Mouse (Mus musculus): Measurements from ENCODE around the gene Hgd. TPM values are rescaled to one million over a fixed set of nuclear protein-coding genes. Genes with fewer than 3 reads are reported as not detected.

Gene Hgd
- total and polyA plus RNA-seq, 2 experiments from 2014 or later, result 0.18 TPM; not detected in 1

DNA sequence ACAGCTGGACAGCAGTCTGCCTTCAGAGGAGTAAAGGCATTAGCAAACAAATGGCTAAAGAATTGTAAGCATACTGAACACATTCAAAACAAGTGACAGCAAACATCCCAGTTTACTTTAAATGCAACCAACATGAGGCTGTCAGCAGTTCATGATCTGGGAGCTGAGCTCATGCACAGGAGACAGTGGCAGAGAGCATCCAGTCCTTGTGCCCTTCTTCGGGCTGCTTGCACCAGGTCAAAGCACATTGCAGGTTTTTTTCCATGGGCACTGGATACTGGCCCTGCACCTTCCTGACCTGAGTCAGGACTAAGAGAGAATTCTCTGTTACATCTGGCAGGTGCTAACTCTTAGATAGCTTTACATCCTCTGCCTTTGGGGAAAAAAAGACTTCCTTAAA, 362 bp upstream of the Hgd start:
- TF ChIP-seq EP300 (IDR thresholded peaks at IDR 0.05; ENCODE audit: low read depth) (no peak), CTCF (IDR thresholded peaks at IDR 0.05; ENCODE audit: low read depth) (no peak)
- DNase-seq (ENCODE audit: low spot score) (no peak), ATAC-seq (ENCODE audit: insufficient read depth, low read depth) (no peak)
- no peaks in the 10 kb centered on the region for H3K27me3 ChIP-seq (ENCODE audit: control insufficient read depth, insufficient read depth, low read length)
- no peaks in the 10 kb centered on the region for H3K9me3 ChIP-seq (replicated peaks; ENCODE audit: control insufficient read depth, low read length)
- H3K4me2 ChIP-seq (ENCODE audit: low read depth, low read length), result no peak overlapping the region
- H3K4me3 ChIP-seq (ENCODE audit: low read depth, low read length), result no peak overlapping the region
- no peaks in the 10 kb centered on the region for H3K36me3 ChIP-seq (replicated peaks; ENCODE audit: control insufficient read depth, insufficient read depth, low read length)
- H3K27ac ChIP-seq (ENCODE audit: low read depth), result no peak overlapping the region
- WGBS, result 74% methylated on average over 1 of the region's 1 CpGs
- 0 out of 2 replicates have a peak, but pooled peaks cover 4% of the 10 kb centered on the region for H3K4me1 ChIP-seq (ENCODE audit: control insufficient read depth, insufficient read depth)
- H3K9ac ChIP-seq (replicated peaks; ENCODE audit: low read depth, low read length), result no peak overlapping the region

DNA sequence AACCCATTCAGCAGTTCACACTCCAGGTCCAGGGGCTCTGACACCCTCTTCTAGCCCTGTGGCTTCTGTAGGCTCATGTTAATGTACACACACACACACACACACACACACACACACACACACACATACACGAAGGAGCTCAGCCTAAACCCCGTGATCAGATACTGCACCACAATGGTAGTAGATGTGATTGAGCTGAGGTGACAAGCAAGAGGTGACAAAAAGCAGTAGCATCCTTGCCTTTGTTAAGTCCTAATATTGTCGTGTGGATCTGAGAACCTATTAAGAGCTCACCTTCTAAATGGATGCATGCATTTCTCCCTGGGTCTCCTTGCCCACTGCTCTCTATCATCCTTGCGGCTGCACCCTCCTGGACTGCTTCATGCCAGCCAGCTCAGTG, 698 bp downstream of the Hgd start:
- ATAC-seq (ENCODE audit: insufficient read depth, low read depth), result no peak
- no peak overlapping the region for H3K27ac ChIP-seq (ENCODE audit: low read depth)

DNA sequence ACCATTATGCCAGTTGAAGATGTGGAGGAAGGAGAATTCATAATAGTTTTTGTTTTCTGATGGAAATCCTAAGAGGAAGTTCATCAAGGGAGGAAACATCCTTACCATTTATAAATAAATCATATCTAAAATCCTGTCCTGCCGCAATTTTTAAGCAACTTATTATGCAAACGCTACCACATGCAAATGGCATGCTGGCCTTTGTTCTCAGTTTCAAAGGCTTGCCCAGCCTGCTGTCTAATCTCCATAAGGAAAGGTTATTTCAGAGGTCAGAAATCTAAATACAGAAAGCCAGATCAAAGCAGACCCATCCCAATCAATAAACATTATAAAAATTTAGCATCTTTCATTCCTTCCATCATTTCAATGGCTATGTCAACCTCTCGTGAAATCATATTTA, 1.9 kb downstream of the Hgd start:
- Histone ChIP-seq H3K36me3 (replicated peaks; ENCODE audit: control insufficient read depth, insufficient read depth, low read length) (no peaks in the 10 kb centered on the region), H3K27me3 (ENCODE audit: control insufficient read depth, insufficient read depth, low read length) (no peaks in the 10 kb centered on the region), H3K9ac (replicated peaks; ENCODE audit: low read depth, low read length) (no peak overlapping the region), H3K4me2 (ENCODE audit: low read depth, low read length) (no peak overlapping the region), H3K9me3 (replicated peaks; ENCODE audit: control insufficient read depth, low read length) (no peaks in the 10 kb centered on the region), H3K4me1 (ENCODE audit: control insufficient read depth, insufficient read depth) (0 out of 2 replicates have a peak, but pooled peaks cover 4% of the 10 kb centered on the region), H3K4me3 (ENCODE audit: low read depth, low read length) (no peak overlapping the region), H3K27ac (ENCODE audit: low read depth) (no peak overlapping the region)
- no peak for ATAC-seq (ENCODE audit: insufficient read depth, low read depth)
- WGBS, result 79% methylated on average over 3 of the region's 3 CpGs
- DNase-seq (ENCODE audit: low spot score), result no peak
- TF ChIP-seq EP300 (IDR thresholded peaks at IDR 0.05; ENCODE audit: low read depth) (no peak), CTCF (IDR thresholded peaks at IDR 0.05; ENCODE audit: low read depth) (no peak)

More for the DNA sequence above, 698 bp downstream of the Hgd start:
- H3K4me3 ChIP-seq (ENCODE audit: low read depth, low read length), result no peak overlapping the region
- H3K4me2 ChIP-seq (ENCODE audit: low read depth, low read length), result no peak overlapping the region
- no peaks in the 10 kb centered on the region for H3K9me3 ChIP-seq (replicated peaks; ENCODE audit: control insufficient read depth, low read length)
- H3K27me3 ChIP-seq (ENCODE audit: control insufficient read depth, insufficient read depth, low read length), result no peaks in the 10 kb centered on the region
- TF ChIP-seq CTCF (IDR thresholded peaks at IDR 0.05; ENCODE audit: low read depth) (no peak), EP300 (IDR thresholded peaks at IDR 0.05; ENCODE audit: low read depth) (no peak)
- 71% methylated on average over 4 of the region's 4 CpGs for WGBS
- H3K9ac ChIP-seq (replicated peaks; ENCODE audit: low read depth, low read length), result no peak overlapping the region
- no peak for DNase-seq (ENCODE audit: low spot score)
- H3K36me3 ChIP-seq (replicated peaks; ENCODE audit: control insufficient read depth, insufficient read depth, low read length), result no peaks in the 10 kb centered on the region
- H3K4me1 ChIP-seq (ENCODE audit: control insufficient read depth, insufficient read depth), result 0 out of 2 replicates have a peak, but pooled peaks cover 4% of the 10 kb centered on the region

DNA sequence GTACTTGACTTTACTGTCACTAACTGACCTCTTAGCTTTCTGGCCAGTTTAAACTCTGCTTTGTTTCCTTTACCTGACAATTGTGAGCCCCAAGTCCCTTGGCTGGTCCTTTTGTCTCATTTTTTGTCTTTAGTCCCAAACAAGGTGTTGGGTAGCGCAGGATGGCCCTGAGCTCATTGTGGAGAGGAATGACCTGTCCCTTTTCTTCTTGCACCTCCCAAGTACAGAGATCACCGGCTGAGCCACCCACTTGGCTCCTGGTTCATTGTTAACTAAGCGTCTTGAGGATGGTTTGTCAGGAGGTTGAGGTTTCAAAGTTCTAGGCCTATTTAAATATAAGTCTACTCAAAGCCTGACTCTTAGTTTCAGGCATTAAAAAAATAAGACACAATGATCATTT, 3.4 kb downstream of the Hgd start:
- 96% methylated on average over 3 of the region's 3 CpGs for WGBS
- ATAC-seq (ENCODE audit: insufficient read depth, low read depth) (no peak), DNase-seq (ENCODE audit: low spot score) (no peak)
- no peaks in the 10 kb centered on the region for H3K27me3 ChIP-seq (ENCODE audit: control insufficient read depth, insufficient read depth, low read length)
- no peak overlapping the region for H3K4me3 ChIP-seq (ENCODE audit: low read depth, low read length)
- TF ChIP-seq EP300 (IDR thresholded peaks at IDR 0.05; ENCODE audit: low read depth), result no peak
- no peak for TF ChIP-seq CTCF (IDR thresholded peaks at IDR 0.05; ENCODE audit: low read depth)
- H3K9me3 ChIP-seq (replicated peaks; ENCODE audit: control insufficient read depth, low read length), result no peaks in the 10 kb centered on the region
- H3K4me1 ChIP-seq (ENCODE audit: control insufficient read depth, insufficient read depth), result 0 out of 2 replicates have a peak, but pooled peaks cover 4% of the 10 kb centered on the region
- H3K4me2 ChIP-seq (ENCODE audit: low read depth, low read length), result no peak overlapping the region
- no peaks in the 10 kb centered on the region for H3K36me3 ChIP-seq (replicated peaks; ENCODE audit: control insufficient read depth, insufficient read depth, low read length)
- H3K9ac ChIP-seq (replicated peaks; ENCODE audit: low read depth, low read length), result no peak overlapping the region
- H3K27ac ChIP-seq (ENCODE audit: low read depth), result no peak overlapping the region

DNA sequence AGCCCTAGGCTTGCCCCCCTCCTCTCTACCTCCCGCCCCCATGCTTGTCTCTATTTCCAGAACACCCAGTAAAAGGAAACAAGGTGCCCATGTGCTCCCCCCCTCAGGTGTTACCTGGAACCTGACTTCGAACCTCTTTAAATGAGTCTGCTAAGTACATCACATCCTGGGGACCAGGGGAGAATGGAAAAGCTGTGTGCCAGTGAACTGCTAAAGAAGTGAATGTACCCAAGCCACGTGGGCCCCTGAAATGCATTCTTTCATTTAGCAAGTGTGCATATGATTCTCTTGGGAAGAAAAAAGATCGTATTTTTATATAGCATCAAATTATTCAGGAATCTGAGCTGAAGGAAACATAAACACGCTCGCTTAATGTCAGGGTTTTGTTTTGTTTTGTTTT, 3.8 kb downstream of the Hgd start:
- peak overlapping the region; percentile 60 for H3K4me2 ChIP-seq (ENCODE audit: low read depth, low read length)
- TF ChIP-seq CTCF (IDR thresholded peaks at IDR 0.05; ENCODE audit: low read depth) (no peak), EP300 (IDR thresholded peaks at IDR 0.05; ENCODE audit: low read depth) (no peak)
- no peak overlapping the region for H3K9ac ChIP-seq (replicated peaks; ENCODE audit: low read depth, low read length)
- no peak for DNase-seq (ENCODE audit: low spot score)
- no peaks in the 10 kb centered on the region for H3K36me3 ChIP-seq (replicated peaks; ENCODE audit: control insufficient read depth, insufficient read depth, low read length)
- no peak for ATAC-seq (ENCODE audit: insufficient read depth, low read depth)
- WGBS, result 42% methylated on average over 6 of the region's 6 CpGs
- 0 out of 2 replicates have a peak overlapping the region, but pooled peaks have one; percentile 28 for H3K27ac ChIP-seq (ENCODE audit: low read depth)
- H3K9me3 ChIP-seq (replicated peaks; ENCODE audit: control insufficient read depth, low read length), result no peaks in the 10 kb centered on the region
- H3K4me3 ChIP-seq (ENCODE audit: low read depth, low read length), result peak overlapping the region; percentile 39; the same call in 1 of the 2 replicates
- H3K27me3 ChIP-seq (ENCODE audit: control insufficient read depth, insufficient read depth, low read length), result no peaks in the 10 kb centered on the region
- 0 out of 2 replicates have a peak, but pooled peaks cover 4% of the 10 kb centered on the region for H3K4me1 ChIP-seq (ENCODE audit: control insufficient read depth, insufficient read depth)
